Mouse (Mus musculus) embryonic facial prominence, embryonic 10.5 days (tissue): ENCODE results near the gene Tmem131l. TPM values are rescaled to one million over a fixed set of nuclear protein-coding genes. Genes with fewer than 3 reads are reported as not detected.
A peak's percentile ranks its signal among the peaks of the same experiment; 100 is the strongest.

ENCODE experiments used
- DNase-seq: peaks from one replicate; pipeline ENCODE4 v3.0.0-alpha.2; 2017; ENCODE audit warnings: low spot score
- H3K27ac ChIP-seq: fragments of 300-500 bp; sonication (generic); replicated peaks from 2 replicates; pipeline ENCODE4 v1.5.1; 2016; ENCODE audit warnings: mild to moderate bottlenecking
- H3K27me3 ChIP-seq: fragments of 300-500 bp; sonication (generic); replicated peaks from 2 replicates; pipeline ENCODE4 v1.6.1; 2016; ENCODE audit warnings: low read depth, mild to moderate bottlenecking; ENCODE audit not compliant: poor library complexity, severe bottlenecking
- H3K36me3 ChIP-seq: fragments of 300-500 bp; sonication (generic); replicated peaks from 2 replicates; pipeline ENCODE4 v1.6.1; 2016; ENCODE audit warnings: mild to moderate bottlenecking, moderate library complexity
- H3K4me1 ChIP-seq: fragments of 300-500 bp; sonication (generic); 2 replicates; pipeline ENCODE4 v1.6.1; 2016
- H3K4me3 ChIP-seq: fragments of 300-500 bp; sonication (generic); 2 replicates; pipeline ENCODE4 v1.5.1; 2016; ENCODE audit warnings: mild to moderate bottlenecking, moderate library complexity
- H3K9me3 ChIP-seq: fragments of 300-500 bp; sonication (generic); 2 replicates; pipeline ENCODE4 v1.6.1; 2016; ENCODE audit warnings: mild to moderate bottlenecking
- WGBS: fragments of 180-500 bp; shearing (Covaris S2); methylation state at CpG from one replicate; pipeline ENCODE4 v1.1.7; 2016; 5-methylcytosine and 5-hydroxymethylcytosine counted together
- polyA plus RNA-seq: library from polyadenylated mRNA; unstranded; fragments of >200 nt; fragmentation: Nextera tagmentation; extraction: Ambion mirVana; gene quantifications from 2 replicates; pipeline ENCODE4 v1.2.1, GENCODE M21; 2016

Gene Tmem131l
- polyA plus RNA-seq, 1 experiment from 2014 or later: 82.6 TPM

DNA sequence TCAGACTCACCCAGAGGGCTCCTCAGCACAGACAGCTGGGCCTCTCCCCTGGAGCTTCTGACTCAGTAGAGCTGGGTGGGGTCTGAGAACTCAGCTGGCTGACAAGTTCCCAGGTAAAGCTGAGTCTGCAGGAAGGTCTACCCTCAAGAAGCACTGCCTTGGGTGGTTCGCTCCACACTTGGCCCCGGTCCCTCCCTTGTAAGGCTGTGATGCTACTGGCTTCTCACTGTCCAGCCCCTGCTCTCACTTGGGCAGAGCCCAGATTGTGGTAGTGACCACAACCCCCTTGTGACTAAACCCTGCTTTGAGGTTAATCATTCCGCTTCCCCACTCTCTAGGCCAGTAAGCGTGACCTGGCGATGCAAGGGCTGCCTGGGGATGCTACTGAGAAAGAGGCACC is 17.3 kb downstream of the Tmem131l start:
- peaks cover 57% of the 10 kb centered on the region for H3K36me3 ChIP-seq
- no peaks in the 10 kb centered on the region for H3K9me3 ChIP-seq
- peak overlapping the region; percentile 37; the same call in 1 of the 2 replicates for H3K27ac ChIP-seq
- H3K4me1 ChIP-seq: peaks cover 64% of the 10 kb centered on the region
- WGBS: 68% methylated on average over 5 of the region's 5 CpGs
- H3K27me3 ChIP-seq: no peaks in the 10 kb centered on the region
- no peak for DNase-seq
- H3K4me3 ChIP-seq: no peak overlapping the region

GRCm38 (mm10) chr3:84022201-84022584 is 17.8 kb downstream of the Tmem131l start:
- Histone ChIP-seq H3K36me3 (peaks cover 58% of the 10 kb centered on the region), H3K4me1 (peaks cover 64% of the 10 kb centered on the region), H3K27me3 (no peaks in the 10 kb centered on the region), H3K4me3 (no peak overlapping the region), H3K9me3 (no peaks in the 10 kb centered on the region), H3K27ac (peak overlapping the region; percentile 37; the same call in 1 of the 2 replicates)
- WGBS: 87% methylated on average over 6 of the region's 6 CpGs
- no peak for DNase-seq

DNA sequence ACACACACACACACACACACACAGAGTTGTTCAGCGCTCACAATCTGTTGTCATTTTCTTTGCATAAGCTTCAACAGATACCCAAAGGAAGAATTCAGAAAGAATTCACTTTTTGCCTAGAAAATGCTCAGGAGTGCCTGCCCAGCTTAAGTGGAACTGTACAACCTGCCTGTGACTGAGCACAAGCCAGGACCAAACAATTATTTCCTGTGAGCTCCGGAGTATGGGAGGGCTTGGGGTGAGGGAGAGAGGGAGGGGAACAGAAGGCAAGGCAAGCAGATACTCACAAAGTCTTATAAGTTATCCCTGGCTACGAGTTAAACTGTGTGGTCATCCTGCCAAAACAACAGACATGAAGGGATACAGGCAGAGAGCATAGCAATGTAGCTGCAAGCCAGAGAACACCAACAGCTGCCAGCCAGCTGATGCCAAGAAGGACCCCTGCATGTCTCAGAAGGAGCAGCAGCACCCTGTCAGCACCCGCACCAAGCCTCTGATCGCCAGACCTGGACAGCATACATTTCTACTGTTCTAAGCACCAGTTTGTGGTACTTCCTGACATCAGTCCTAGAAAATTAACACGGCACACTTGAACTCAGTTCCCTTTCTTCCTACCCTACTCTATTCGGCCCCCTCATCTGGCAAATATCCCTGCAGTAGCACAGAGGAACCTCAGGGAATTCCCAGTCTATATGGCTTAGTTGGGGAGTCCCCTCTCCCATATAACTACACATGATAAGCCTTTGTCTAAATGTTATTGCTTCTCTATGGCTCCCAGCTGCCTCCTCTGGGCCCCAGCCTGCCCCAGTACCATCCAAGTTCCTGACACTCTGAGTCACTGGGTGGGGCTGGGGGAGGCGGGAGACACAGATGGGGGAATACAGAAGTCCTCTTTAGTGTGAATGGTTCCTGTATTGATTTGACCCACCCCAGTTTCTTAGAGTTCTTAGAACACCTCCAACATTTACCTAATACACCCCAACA is 18.5 kb downstream of the Tmem131l start:
- H3K27me3 ChIP-seq: no peaks in the 10 kb centered on the region
- no peak overlapping the region; the same call in 1 of the 2 replicates for H3K27ac ChIP-seq
- H3K36me3 ChIP-seq: peaks cover 59% of the 10 kb centered on the region
- WGBS: 64% methylated on average over 8 of the region's 8 CpGs
- H3K9me3 ChIP-seq: no peaks in the 10 kb centered on the region
- H3K4me1 ChIP-seq: peaks cover 59% of the 10 kb centered on the region
- no peak overlapping the region for H3K4me3 ChIP-seq
- DNase-seq: no peak

DNA sequence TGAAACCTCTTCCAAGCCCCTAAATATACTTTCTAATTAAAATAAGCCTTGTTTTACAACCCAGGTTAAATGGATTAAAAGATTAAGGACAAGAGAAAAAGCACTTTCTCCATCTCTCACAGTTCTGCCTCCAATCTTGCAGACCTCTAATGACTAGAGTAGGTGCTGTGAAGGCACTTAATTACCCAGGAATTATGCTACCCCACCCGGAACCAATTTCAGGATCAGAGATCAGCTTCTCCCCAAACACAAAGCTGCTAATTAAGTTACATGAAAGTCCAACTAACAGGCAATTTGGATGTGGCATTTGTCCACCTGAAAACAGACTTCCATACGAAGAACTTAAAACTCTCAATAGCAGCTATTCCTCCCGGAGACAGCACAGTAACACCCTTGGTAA is 19.4 kb downstream of the Tmem131l start:
- Histone ChIP-seq H3K9me3 (no peaks in the 10 kb centered on the region), H3K27ac (no peak overlapping the region), H3K4me3 (no peak overlapping the region), H3K36me3 (peaks cover 60% of the 10 kb centered on the region), H3K27me3 (no peaks in the 10 kb centered on the region), H3K4me1 (peaks cover 54% of the 10 kb centered on the region)
- DNase-seq: no peak
- WGBS: 37% methylated on average over 3 of the region's 3 CpGs

DNA sequence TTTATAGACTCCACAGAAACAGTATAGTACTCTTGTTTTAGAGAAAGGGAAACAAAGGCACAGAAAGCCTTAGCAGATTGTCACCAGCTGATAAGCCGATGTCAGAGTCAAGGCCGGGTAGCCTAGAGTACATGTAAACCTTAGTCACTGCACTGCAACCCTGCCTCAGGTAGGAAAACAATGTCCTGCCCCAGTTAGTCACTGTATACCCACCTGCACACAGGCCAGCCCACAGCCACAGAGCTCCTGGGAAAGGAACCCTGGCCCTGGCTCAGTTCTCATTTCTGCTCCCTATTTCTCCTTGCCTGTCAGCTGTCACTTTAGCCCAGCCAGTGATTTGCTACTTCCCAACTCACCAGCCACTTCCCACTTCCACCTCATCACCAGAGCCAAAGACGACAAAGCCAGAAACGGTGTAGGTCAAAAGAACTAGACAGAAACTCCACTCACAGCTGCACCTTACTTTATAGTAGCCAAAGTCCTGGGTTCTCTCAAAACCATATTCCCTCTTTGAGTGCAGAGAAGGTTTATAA is 24.4 kb downstream of the Tmem131l start:
- WGBS: 86% methylated on average over 4 of the region's 4 CpGs
- H3K9me3 ChIP-seq: peaks cover 10% of the 10 kb centered on the region; the same call in 1 of the 2 replicates
- no peaks in the 10 kb centered on the region for H3K27me3 ChIP-seq
- H3K4me1 ChIP-seq: peaks cover 19% of the 10 kb centered on the region
- H3K36me3 ChIP-seq: peaks cover 78% of the 10 kb centered on the region
- no peak overlapping the region for H3K4me3 ChIP-seq
- no peak overlapping the region for H3K27ac ChIP-seq
- DNase-seq: no peak

- peaks cover 12% of the 10 kb centered on the region; the same call in 1 of the 2 replicates for H3K4me1 ChIP-seq
- 74% methylated on average over 5 of the region's 5 CpGs for WGBS
- H3K36me3 ChIP-seq: peaks cover 78% of the 10 kb centered on the region
- H3K27ac ChIP-seq: no peak overlapping the region
- no peak for DNase-seq
- H3K27me3 ChIP-seq: no peaks in the 10 kb centered on the region
- peaks cover 10% of the 10 kb centered on the region; the same call in 1 of the 2 replicates for H3K9me3 ChIP-seq
- H3K4me3 ChIP-seq: no peak overlapping the region
Measured at GRCm38 (mm10) chr3:84010995-84011663, 28.8 kb downstream of the Tmem131l start.

DNA sequence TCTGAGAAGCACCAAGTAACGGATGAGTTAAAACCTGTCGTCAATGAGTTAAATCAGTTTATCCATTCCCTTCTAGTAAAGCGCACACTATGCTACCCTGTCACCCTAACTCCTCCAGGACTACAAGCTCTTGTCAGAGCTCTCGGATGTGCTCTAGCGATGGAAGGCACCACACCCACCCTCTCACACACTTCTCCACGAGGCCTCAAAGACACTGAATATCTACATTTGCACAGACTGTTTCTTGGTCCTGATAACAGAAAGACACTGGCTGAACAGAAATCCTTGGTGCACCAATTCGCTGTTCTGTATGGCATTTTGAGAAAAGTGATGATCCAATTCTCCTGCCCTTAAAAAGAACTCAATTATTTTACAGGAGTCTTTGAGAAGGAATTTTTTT is 34.0 kb downstream of the Tmem131l start:
- Histone ChIP-seq H3K27ac (no peak overlapping the region), H3K27me3 (no peaks in the 10 kb centered on the region), H3K4me1 (peaks cover 31% of the 10 kb centered on the region), H3K4me3 (no peak overlapping the region), H3K36me3 (peaks cover 51% of the 10 kb centered on the region), H3K9me3 (no peaks in the 10 kb centered on the region)
- no peak for DNase-seq
- whole genome bisulfite sequencing: 91% methylated on average over 7 of the region's 7 CpGs

DNA sequence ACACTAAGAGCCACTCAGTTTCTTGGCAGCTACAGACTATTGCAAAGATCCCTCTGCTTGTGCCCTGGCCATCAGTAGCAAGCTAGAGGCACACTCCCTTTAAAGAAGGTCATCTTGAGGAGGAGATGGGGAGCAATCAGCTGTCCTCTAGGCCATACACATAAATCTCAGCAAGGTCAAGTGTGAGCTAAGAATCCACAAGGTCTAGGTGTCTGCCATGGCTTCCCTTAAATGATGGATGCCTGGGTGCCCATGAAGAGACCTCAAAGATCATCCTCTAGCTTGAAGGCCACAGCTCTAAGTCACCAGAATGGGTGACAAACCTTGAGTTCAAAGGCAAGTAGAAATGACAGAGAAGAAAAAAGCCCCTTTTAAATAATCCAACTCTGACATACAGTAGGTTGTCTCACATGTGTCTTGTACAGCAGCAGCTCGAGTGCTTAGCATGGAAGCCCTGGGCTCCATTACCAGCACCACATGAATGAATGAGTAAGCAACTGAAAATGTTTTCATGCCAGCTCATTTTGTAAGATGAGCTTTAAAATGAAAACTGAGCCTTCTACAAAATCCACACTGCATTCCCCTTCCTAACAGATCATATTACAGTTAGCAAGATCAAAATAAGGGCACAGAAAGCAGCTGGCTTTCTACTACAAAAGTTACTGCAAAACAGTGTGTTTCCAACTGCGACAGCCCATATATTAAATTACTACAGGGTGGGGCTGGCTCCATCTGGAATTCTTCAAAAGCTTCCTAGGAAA is 35.5 kb downstream of the Tmem131l start:
- Histone ChIP-seq H3K36me3 (peaks cover 45% of the 10 kb centered on the region), H3K4me1 (peaks cover 28% of the 10 kb centered on the region), H3K27me3 (no peaks in the 10 kb centered on the region), H3K4me3 (no peak overlapping the region), H3K9me3 (no peaks in the 10 kb centered on the region), H3K27ac (no peak overlapping the region)
- 39% methylated on average over 2 of the region's 2 CpGs for WGBS
- DNase-seq: no peak

- WGBS: 86% methylated on average over 6 of the region's 6 CpGs
- Histone ChIP-seq H3K27ac (no peak overlapping the region), H3K36me3 (peaks cover 40% of the 10 kb centered on the region), H3K9me3 (no peaks in the 10 kb centered on the region), H3K4me1 (peaks cover 34% of the 10 kb centered on the region), H3K4me3 (no peak overlapping the region), H3K27me3 (no peaks in the 10 kb centered on the region)
- DNase-seq: no peak
Measured at GRCm38 (mm10) chr3:84002433-84003090, 37.4 kb downstream of the Tmem131l start.

DNA sequence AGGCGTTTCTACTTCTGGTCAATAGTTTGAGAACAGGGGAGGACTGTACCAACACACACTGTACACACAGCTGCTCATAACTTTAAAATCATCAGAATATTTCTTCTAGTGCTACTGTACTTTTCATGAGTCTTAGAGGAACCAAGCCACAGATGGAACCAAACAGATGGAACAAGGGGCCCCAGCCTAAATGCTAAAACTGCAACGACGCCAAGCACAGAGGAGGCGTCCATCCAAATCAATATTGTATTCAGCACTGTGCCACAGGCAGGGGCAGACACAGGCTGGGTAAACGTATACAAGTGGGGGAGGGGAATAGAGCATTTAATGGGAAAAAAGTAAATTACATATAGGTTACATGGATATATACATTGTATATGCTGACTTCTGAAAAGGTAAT is 42.4 kb downstream of the Tmem131l start:
- H3K27me3 ChIP-seq: no peaks in the 10 kb centered on the region
- no peak overlapping the region for H3K4me3 ChIP-seq
- H3K4me1 ChIP-seq: peaks cover 63% of the 10 kb centered on the region
- peaks cover 23% of the 10 kb centered on the region for H3K36me3 ChIP-seq
- no peak for DNase-seq
- 78% methylated on average over 5 of the region's 5 CpGs for WGBS
- no peak overlapping the region for H3K27ac ChIP-seq
- no peaks in the 10 kb centered on the region for H3K9me3 ChIP-seq

DNA sequence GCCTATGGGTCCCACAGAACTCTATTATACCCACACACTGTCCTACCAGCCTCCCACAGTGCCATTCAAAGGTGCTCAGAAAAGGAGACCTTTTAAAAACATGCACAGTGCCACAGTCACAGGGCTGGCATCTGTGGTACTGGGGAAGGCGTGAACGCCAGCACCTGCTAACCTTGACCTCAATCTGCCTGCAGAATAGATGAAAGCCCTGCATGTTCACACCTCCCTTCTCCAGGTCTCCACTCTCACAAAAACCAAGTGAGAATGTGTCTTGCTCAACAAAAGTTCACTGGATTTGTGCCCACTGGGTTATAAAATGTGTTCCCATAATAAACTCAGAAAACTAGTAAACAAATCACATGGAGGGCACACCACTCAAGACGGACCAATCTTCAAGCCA is 42.9 kb downstream of the Tmem131l start:
- Histone ChIP-seq H3K9me3 (no peaks in the 10 kb centered on the region), H3K4me1 (peaks cover 60% of the 10 kb centered on the region), H3K27me3 (no peaks in the 10 kb centered on the region), H3K27ac (no peak overlapping the region), H3K36me3 (peaks cover 18% of the 10 kb centered on the region), H3K4me3 (no peak overlapping the region)
- no peak for DNase-seq
- 89% methylated on average over 3 of the region's 3 CpGs for WGBS

- WGBS: 75% methylated on average over 6 of the region's 6 CpGs
- no peak for DNase-seq
- Histone ChIP-seq H3K27ac (no peak overlapping the region), H3K9me3 (no peaks in the 10 kb centered on the region), H3K4me3 (no peak overlapping the region), H3K4me1 (peaks cover 61% of the 10 kb centered on the region), H3K27me3 (no peaks in the 10 kb centered on the region), H3K36me3 (peaks cover 15% of the 10 kb centered on the region)
Measured at GRCm38 (mm10) chr3:83996086-83996485, 43.9 kb downstream of the Tmem131l start.
